Mouse (Mus musculus) hindbrain, embryonic 15.5 days (tissue): ENCODE data around the gene Ushbp1. TPM values are rescaled to one million over a fixed set of nuclear protein-coding genes. Genes with fewer than 3 reads are reported as not detected.
A peak's percentile ranks its signal among the peaks of the same experiment; 100 is the strongest.

Source experiments
- ATAC-seq: fragments of 200-750 bp; cut with Nextera tagmentation; 2 replicates; pipeline ENCODE4 v1.8.0; 2017; ENCODE audit warnings: low read depth, moderate number of reproducible peaks, moderate TSS enrichment; ENCODE audit not compliant: low FRiP score
- H3K27ac ChIP-seq: fragments of 300-500 bp; sonication (generic); replicated peaks from 2 replicates; pipeline ENCODE4 v1.5.1; 2015; ENCODE audit warnings: mild to moderate bottlenecking, inconsistent platforms
- H3K27me3 ChIP-seq: fragments of 300-500 bp; sonication (generic); 2 replicates; pipeline ENCODE4 v1.6.1; 2015; ENCODE audit warnings: control low read depth, inconsistent platforms
- H3K36me3 ChIP-seq: fragments of 300-500 bp; sonication (generic); 2 replicates; pipeline ENCODE4 v1.6.1; 2015; ENCODE audit warnings: control low read depth, inconsistent platforms
- H3K4me1 ChIP-seq: fragments of 300-500 bp; sonication (generic); replicated peaks from 2 replicates; pipeline ENCODE4 v1.6.1; 2015; ENCODE audit warnings: control low read depth, inconsistent platforms
- H3K4me2 ChIP-seq: fragments of 300-500 bp; sonication (generic); 2 replicates; pipeline ENCODE4 v1.6.1; 2015; ENCODE audit warnings: moderate library complexity, mild to moderate bottlenecking, inconsistent platforms
- H3K4me3 ChIP-seq: fragments of 300-500 bp; sonication (generic); 2 replicates; pipeline ENCODE4 v1.5.1; 2015; ENCODE audit warnings: mild to moderate bottlenecking, inconsistent platforms
- H3K9ac ChIP-seq: fragments of 300-500 bp; sonication (generic); 2 replicates; pipeline ENCODE4 v1.6.1; 2015; ENCODE audit warnings: inconsistent platforms
- H3K9me3 ChIP-seq: fragments of 300-500 bp; sonication (generic); 2 replicates; pipeline ENCODE4 v1.6.1; 2016; ENCODE audit warnings: control low read depth, inconsistent platforms
- WGBS: fragments of 180-500 bp; shearing (Covaris S2); methylation state at CpG from one replicate; pipeline ENCODE4 v1.1.7; 2015; 5-methylcytosine and 5-hydroxymethylcytosine counted together
- polyA plus RNA-seq: library from polyadenylated mRNA; unstranded; fragments of >200 nt; fragmentation: Nextera tagmentation; extraction: Ambion mirVana; gene quantifications from 2 replicates; pipeline ENCODE4 v1.2.1, GENCODE M21; 2015

Ushbp1 gene
- polyA plus RNA-seq, 1 experiment from 2014 or later: 7.7 TPM

GRCm38 (mm10) chr8:71404951-71405351, 9.3 kb upstream of the Ushbp1 start:
- 83% methylated on average over 9 of the region's 9 CpGs for WGBS
- Histone ChIP-seq H3K4me3 (no peak overlapping the region), H3K36me3 (0 out of 2 replicates have a peak, but pooled peaks cover 4% of the 10 kb centered on the region), H3K4me1 (peaks cover 20% of the 10 kb centered on the region), H3K27me3 (no peaks in the 10 kb centered on the region), H3K9me3 (no peaks in the 10 kb centered on the region), H3K9ac (no peak overlapping the region), H3K4me2 (0 out of 2 replicates have a peak overlapping the region, but pooled peaks have one; percentile 98), H3K27ac (no peak overlapping the region)
- ATAC-seq: no peak

- H3K4me2 ChIP-seq: no peak overlapping the region
- H3K4me1 ChIP-seq: peaks cover 20% of the 10 kb centered on the region
- 88% methylated on average over 8 of the region's 8 CpGs for WGBS
- no peak overlapping the region for H3K4me3 ChIP-seq
- ATAC-seq: no peak
- no peak overlapping the region for H3K27ac ChIP-seq
- H3K9me3 ChIP-seq: no peaks in the 10 kb centered on the region
- H3K9ac ChIP-seq: no peak overlapping the region
- no peaks in the 10 kb centered on the region for H3K27me3 ChIP-seq
- H3K36me3 ChIP-seq: peaks cover 9% of the 10 kb centered on the region; the same call in 1 of the 2 replicates
Measured at GRCm38 (mm10) chr8:71404011-71404410, 8.4 kb upstream of the Ushbp1 start.

GRCm38 (mm10) chr8:71403107-71403885, 7.7 kb upstream of the Ushbp1 start:
- H3K9me3 ChIP-seq: no peaks in the 10 kb centered on the region
- H3K4me3 ChIP-seq: no peak overlapping the region
- H3K36me3 ChIP-seq: peaks cover 9% of the 10 kb centered on the region; the same call in 1 of the 2 replicates
- peaks cover 20% of the 10 kb centered on the region for H3K4me1 ChIP-seq
- WGBS: 85% methylated on average over 6 of the region's 6 CpGs
- no peak overlapping the region for H3K9ac ChIP-seq
- no peaks in the 10 kb centered on the region for H3K27me3 ChIP-seq
- H3K4me2 ChIP-seq: no peak overlapping the region
- ATAC-seq: no peak
- H3K27ac ChIP-seq: no peak overlapping the region

- no peak for ATAC-seq
Measured at GRCm38 (mm10) chr8:71402446-71402964, 6.9 kb upstream of the Ushbp1 start.

GRCm38 (mm10) chr8:71401454-71401853, 5.9 kb upstream of the Ushbp1 start:
- H3K27ac ChIP-seq: no peak overlapping the region
- H3K9me3 ChIP-seq: no peaks in the 10 kb centered on the region
- no peak overlapping the region for H3K4me3 ChIP-seq
- peaks cover 23% of the 10 kb centered on the region for H3K4me1 ChIP-seq
- H3K4me2 ChIP-seq: no peak overlapping the region
- no peak overlapping the region for H3K9ac ChIP-seq
- peaks cover 9% of the 10 kb centered on the region; the same call in 1 of the 2 replicates for H3K36me3 ChIP-seq
- no peak for ATAC-seq
- H3K27me3 ChIP-seq: no peaks in the 10 kb centered on the region

More at GRCm38 (mm10) chr8:71402446-71402964, 6.9 kb upstream of the Ushbp1 start:
- Histone ChIP-seq H3K4me2 (no peak overlapping the region), H3K36me3 (peaks cover 9% of the 10 kb centered on the region; the same call in 1 of the 2 replicates), H3K9me3 (no peaks in the 10 kb centered on the region), H3K27me3 (no peaks in the 10 kb centered on the region), H3K4me1 (peaks cover 24% of the 10 kb centered on the region), H3K9ac (no peak overlapping the region), H3K4me3 (no peak overlapping the region), H3K27ac (no peak overlapping the region)
- WGBS: 85% methylated on average over 9 of the region's 9 CpGs

- H3K4me2 ChIP-seq: no peak overlapping the region
- 94% methylated on average over 2 of the region's 2 CpGs for WGBS
- ATAC-seq: no peak
- H3K9me3 ChIP-seq: no peaks in the 10 kb centered on the region
- no peak overlapping the region for H3K9ac ChIP-seq
- H3K4me3 ChIP-seq: no peak overlapping the region
- no peak overlapping the region for H3K27ac ChIP-seq
- H3K27me3 ChIP-seq: no peaks in the 10 kb centered on the region
- peaks cover 21% of the 10 kb centered on the region for H3K4me1 ChIP-seq
- H3K36me3 ChIP-seq: peaks cover 9% of the 10 kb centered on the region; the same call in 1 of the 2 replicates
Measured at GRCm38 (mm10) chr8:71400826-71401225, 5.2 kb upstream of the Ushbp1 start.

- Histone ChIP-seq H3K4me3 (peak overlapping the region; percentile 57), H3K27ac (no peak overlapping the region), H3K36me3 (peaks cover 5% of the 10 kb centered on the region; the same call in 1 of the 2 replicates), H3K9me3 (no peaks in the 10 kb centered on the region), H3K9ac (no peak overlapping the region), H3K4me2 (peak overlapping the region; percentile 86), H3K27me3 (no peaks in the 10 kb centered on the region), H3K4me1 (peaks cover 13% of the 10 kb centered on the region)
- WGBS: 87% methylated on average over 12 of the region's 12 CpGs
- no peak for ATAC-seq
Measured at GRCm38 (mm10) chr8:71397701-71398100, 2.1 kb upstream of the Ushbp1 start.

GRCm38 (mm10) chr8:71396639-71397305, 1.2 kb upstream of the Ushbp1 start, which contains the start of gene Babam1:
Gene Babam1 (plus strand): TSS chr8:71396861.
- Histone ChIP-seq H3K9ac (peak within 1 kb of the TSS; percentile 55), H3K4me3 (peak within 1 kb of the TSS; percentile 57), H3K4me2 (peak within 1 kb of the TSS; percentile 86), H3K27ac (peak within 1 kb of the TSS; percentile 69), H3K27me3 (no peaks in the 10 kb centered on the region), H3K36me3 (peaks cover 5% of the 10 kb centered on the region; the same call in 1 of the 2 replicates), H3K9me3 (no peaks in the 10 kb centered on the region), H3K4me1 (peaks cover 13% of the 10 kb centered on the region)
- ATAC-seq: peak; percentile 98
- under 1% methylated on average over 34 of the region's 34 CpGs for WGBS

GRCm38 (mm10) chr8:71395071-71395470, 531 bp downstream of the Ushbp1 start:
- Histone ChIP-seq H3K27me3 (no peaks in the 10 kb centered on the region), H3K4me3 (no peak overlapping the region), H3K4me2 (no peak overlapping the region), H3K9ac (no peak overlapping the region), H3K27ac (no peak overlapping the region; the same call in 1 of the 2 replicates), H3K4me1 (peaks cover 13% of the 10 kb centered on the region), H3K9me3 (no peaks in the 10 kb centered on the region), H3K36me3 (peaks cover 5% of the 10 kb centered on the region; the same call in 1 of the 2 replicates)
- ATAC-seq: no peak
- 85% methylated on average over 10 of the region's 10 CpGs for WGBS

- Histone ChIP-seq H3K9me3 (no peaks in the 10 kb centered on the region), H3K27ac (no peak overlapping the region), H3K4me2 (peak overlapping the region; percentile 18; the same call in 1 of the 2 replicates), H3K36me3 (peaks cover 3% of the 10 kb centered on the region; the same call in 1 of the 2 replicates), H3K4me3 (no peak overlapping the region), H3K4me1 (peaks cover 13% of the 10 kb centered on the region), H3K9ac (no peak overlapping the region), H3K27me3 (no peaks in the 10 kb centered on the region)
- 82% methylated on average over 7 of the region's 7 CpGs for WGBS
- ATAC-seq: no peak
Measured at GRCm38 (mm10) chr8:71394481-71394880, 1.1 kb downstream of the Ushbp1 start.

GRCm38 (mm10) chr8:71392871-71393270, 2.7 kb downstream of the Ushbp1 start:
- Histone ChIP-seq H3K4me2 (no peak overlapping the region), H3K4me1 (peaks cover 13% of the 10 kb centered on the region), H3K36me3 (no peaks in the 10 kb centered on the region), H3K27ac (no peak overlapping the region), H3K9ac (no peak overlapping the region), H3K4me3 (no peak overlapping the region), H3K27me3 (no peaks in the 10 kb centered on the region), H3K9me3 (no peaks in the 10 kb centered on the region)
- ATAC-seq: no peak
- 17% methylated on average over 3 of the region's 3 CpGs for WGBS

- WGBS: 80% methylated on average over 5 of the region's 5 CpGs
Measured at GRCm38 (mm10) chr8:71392391-71392790, 3.2 kb downstream of the Ushbp1 start.

More at GRCm38 (mm10) chr8:71392391-71392790, 3.2 kb downstream of the Ushbp1 start:
- Histone ChIP-seq H3K36me3 (no peaks in the 10 kb centered on the region), H3K4me2 (no peak overlapping the region), H3K4me1 (peaks cover 8% of the 10 kb centered on the region), H3K4me3 (no peak overlapping the region), H3K9me3 (no peaks in the 10 kb centered on the region), H3K27ac (no peak overlapping the region), H3K9ac (no peak overlapping the region), H3K27me3 (no peaks in the 10 kb centered on the region)
- no peak for ATAC-seq
